Mouse (Mus musculus): ENCODE measurements around the gene Pcid2.

The Pcid2 gene

DNA sequence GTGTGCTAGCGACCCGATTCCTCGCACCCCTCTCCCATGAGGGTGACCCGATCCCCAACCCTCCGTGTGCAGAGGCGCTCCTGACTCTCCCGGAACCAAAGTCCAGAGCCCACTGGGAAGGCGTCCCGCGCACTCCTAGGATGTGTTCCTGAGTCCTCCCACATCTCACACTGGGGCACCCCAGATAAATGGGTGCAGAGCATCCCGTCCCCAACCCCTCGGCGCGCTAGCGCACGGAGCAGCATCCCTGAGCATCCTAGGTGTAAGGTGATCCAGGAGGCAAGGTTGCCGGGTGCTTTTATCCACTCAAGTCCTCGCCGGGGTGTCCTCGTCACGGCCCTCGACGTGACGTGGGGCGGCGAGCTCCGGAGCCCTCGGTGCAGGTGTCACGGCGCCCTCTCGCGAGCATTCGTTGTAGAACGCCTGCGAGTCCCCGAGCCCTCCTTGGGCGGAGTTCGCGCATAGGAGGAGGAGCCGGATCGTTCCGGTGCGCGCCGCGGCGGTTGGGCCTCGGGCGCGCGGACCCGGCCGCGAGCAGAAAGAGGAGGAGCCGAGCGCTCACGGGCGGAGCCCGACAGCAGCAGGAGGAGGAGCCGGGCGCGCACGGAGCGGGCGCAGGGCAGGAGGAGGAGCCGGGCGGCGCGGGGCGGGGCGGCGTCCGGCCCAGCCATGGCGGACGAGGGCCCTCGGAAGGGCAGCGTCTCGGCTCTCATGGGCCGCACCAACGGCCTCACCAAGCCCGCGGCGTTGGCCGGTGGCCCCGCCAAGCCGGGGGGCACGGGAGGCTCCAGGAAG, at the start of gene Pcid2, which contains the start of gene Cul4a:
TSS of gene Pcid2 (minus strand) at position 373 of the 795 bp plus-strand sequence.
TSS of gene Cul4a (plus strand) at position 535 of the 795 bp plus-strand sequence.
- DNase-seq (ENCODE audit: low read depth), result peak; percentile 95

DNA sequence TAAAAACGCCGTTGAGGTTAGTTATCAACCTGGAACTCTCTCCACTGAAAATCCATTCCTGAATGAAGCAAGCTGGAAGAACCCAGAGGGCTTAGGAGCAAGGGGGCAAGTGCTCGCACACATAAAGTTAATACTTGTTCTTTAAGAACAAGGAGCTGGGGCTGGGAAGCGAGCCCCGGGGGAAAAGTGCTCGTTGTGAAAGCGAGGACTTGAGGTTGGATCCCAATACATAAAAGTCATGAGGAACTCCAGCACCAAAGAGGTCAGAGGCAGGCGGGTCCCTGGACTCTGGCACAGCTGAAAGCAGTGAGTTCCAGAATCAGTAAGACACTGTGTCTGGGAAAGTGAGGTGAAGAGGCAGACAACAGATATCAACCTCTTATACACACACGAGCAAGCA, 48.8 kb upstream of the Pcid2 start:
- DNase-seq (ENCODE audit: low read depth), result no peak

DNA sequence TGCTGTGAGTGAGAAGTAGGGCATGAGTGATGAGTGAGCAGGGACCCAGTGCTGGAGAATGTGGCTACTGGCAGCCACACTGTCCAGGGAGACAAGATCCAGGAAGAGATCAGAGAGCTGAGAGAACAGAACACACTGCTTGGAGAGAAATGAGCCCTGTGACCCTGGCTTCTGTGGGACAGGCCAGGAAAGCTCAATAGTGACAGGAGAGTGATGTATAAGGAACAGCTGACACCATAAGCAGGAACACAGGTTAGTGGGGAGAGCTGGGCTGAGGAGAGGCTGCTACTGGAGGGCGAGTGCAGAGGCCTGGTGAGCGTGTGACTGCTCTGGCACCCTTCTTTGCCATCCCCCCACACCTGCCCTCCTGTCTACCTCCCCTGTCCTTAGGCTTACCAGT, 45.7 kb upstream of the Pcid2 start:
- DNase-seq (ENCODE audit: low read depth), result no peak

DNA sequence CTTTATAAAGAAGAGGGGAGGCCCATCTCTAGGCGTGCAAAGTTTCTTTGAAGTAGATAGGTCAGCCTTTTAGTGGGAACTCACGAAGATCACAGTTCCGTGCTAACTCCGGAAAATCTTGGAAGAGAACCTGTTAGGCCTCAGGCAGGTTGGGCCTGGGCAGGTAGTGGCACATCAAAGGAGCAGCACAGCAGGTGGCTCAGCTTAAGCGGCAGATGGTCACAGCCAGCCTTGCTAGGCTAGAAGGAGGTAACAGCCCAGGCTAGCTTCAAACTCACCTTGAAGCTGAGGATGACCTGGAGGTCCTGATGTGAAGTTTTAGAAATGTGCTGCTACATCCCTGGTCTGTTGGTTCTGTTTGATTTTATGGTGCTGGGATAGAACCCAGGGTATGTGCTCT, 44.6 kb upstream of the Pcid2 start:
- DNase-seq (ENCODE audit: low read depth), result no peak

DNA sequence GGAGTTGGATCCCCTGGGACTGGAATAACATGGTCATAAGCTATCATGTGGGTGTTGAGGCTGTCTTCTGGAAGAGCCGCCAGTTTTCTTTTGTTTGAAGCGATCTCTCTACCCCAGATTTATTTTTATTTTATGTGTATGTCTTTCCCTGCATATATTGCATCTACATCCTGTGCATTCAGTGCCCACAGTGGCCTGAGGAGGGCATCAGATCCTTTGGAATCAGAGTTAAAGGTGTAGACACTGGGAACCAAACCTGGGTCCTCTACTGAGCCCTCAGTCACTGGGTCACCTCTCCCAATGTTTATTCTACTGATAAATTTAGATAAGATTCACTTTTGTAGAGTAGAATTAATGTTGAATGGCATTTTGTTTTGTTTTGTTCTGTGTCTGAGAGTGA, 44.0 kb upstream of the Pcid2 start:
- no peak for DNase-seq (ENCODE audit: low read depth)

DNA sequence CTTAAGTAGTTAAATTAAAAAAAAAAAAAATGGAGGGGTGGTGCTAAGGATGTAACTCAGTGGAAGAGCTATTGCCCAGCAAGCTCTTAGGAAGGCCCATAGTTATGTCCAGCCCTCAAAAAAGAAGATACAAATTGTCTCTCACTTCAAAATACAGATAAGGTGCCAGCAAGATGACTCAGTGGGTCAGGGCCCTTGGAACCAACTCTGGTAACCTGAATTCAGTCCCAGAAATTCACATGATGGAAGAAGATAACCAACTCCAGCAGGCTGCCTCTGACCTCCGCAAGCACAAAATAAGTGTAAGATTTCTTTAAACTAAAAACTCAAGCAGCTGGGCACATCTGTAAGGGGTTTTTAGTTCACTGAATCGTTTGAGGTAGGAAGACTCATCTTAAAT, 43.2 kb upstream of the Pcid2 start:
- DNase-seq (ENCODE audit: low read depth), result no peak

DNA sequence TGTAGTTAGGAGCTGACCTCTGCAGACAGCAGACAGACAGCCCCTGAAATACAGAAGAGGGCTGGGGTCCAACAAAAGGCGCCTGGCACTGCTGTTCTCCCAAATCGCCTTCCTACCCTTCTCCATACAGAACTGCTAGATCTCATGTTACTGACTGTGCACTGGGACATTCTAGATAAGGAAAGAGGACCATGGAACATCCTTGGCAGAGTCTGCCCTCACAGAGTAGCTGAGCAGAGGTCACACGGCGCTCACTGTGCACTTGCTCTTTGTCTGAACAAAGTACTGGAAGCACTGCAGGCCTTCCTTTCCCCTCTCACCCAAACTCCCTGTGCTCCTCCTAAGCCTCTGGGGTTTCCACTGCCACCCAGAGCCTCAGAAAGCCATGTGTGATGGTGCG, 36.4 kb upstream of the Pcid2 start:
- no peak for DNase-seq (ENCODE audit: low read depth)

DNA sequence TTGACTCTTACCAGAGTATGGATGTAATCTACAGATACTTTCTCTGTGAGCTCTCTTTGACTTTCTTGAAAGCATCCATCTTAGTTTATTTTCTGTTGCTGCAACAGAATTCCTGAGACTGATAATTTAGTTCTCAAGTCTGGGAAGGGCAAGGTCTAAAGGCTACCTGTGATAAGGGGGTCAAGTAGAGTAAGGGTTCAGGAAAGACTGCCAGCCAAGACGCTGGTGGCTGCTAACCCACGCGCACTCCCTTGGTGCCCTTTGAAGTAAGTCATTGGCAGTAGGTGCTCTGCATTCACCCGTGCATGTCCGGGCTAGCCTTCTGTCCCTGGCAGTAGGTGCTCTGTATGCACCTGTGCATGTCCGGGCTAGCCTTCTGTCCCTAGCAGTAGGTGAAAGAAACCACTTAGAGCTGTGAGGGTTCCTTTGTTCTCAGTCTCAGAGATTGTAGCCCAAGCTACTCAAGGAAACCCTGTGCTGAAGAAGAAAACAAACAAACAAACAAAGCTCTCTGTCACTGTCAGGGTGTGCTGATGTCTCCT, 34.5 kb upstream of the Pcid2 start:
- DNase-seq (ENCODE audit: low read depth), result no peak

DNA sequence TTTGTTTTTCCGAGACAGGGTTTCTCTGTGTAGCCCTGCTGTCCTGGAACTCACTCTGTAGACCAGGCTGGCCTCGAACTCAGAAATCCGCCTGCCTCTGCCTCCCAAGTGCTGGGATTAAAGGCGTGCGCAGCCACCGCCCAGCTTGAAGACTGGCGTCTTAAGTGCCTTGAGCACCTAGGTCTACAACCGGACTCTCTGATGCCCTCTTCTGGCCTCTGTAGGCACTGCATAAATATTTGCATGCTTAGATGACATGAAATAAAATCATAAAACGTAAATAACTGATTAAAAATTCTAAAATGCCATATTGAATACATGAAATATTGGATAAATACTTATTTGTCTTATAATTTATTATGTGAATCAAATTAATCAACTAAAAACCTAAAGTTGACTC, 27.0 kb upstream of the Pcid2 start:
- DNase-seq (ENCODE audit: low read depth), result peak; percentile 73

DNA sequence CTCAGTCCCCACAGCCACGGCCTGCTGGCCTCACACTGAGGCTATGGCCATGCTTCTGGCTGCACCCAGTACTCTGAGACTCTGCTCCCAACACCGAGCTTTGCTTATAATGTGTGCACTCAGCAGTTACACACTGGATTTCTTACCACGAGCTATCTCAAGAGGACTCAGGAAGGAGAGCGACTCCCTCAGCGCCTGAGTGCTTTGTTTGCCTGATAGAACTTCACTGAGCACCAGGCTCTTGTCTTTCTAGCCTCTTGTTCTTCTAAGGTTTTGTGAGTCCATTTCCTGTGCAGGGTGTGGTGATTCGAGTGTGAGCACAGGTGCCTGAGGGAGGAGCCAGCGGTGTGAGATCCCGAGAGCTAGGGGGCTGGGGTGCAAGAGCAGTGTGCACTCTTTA, 19.6 kb upstream of the Pcid2 start:
- DNase-seq (ENCODE audit: low read depth), result no peak

DNA sequence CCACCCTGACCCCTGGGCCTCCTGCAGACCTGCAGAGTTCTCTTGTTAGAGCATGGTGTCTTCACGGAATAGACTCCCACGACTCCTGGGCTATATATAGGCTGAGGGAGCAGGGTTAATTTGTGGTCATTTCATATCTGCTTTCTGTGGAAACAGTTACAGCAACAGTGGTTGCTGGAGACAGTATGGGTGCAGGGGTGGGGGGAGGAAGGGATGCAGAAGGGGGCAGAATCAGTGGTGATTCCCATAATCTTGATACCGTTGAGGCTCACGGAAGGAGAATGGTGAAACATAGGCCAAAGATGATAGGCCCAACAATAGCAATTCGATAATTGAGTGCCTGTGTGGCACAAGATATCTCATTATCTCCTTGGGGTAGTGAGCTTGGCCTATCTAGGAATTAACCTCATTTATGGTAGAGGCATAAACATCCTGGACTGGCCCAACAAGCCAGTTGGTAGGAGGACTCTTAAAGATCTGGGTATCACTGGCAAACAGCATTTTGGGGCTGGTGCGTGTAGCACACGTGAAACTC, 17.7 kb upstream of the Pcid2 start:
- no peak for DNase-seq (ENCODE audit: low read depth)

DNA sequence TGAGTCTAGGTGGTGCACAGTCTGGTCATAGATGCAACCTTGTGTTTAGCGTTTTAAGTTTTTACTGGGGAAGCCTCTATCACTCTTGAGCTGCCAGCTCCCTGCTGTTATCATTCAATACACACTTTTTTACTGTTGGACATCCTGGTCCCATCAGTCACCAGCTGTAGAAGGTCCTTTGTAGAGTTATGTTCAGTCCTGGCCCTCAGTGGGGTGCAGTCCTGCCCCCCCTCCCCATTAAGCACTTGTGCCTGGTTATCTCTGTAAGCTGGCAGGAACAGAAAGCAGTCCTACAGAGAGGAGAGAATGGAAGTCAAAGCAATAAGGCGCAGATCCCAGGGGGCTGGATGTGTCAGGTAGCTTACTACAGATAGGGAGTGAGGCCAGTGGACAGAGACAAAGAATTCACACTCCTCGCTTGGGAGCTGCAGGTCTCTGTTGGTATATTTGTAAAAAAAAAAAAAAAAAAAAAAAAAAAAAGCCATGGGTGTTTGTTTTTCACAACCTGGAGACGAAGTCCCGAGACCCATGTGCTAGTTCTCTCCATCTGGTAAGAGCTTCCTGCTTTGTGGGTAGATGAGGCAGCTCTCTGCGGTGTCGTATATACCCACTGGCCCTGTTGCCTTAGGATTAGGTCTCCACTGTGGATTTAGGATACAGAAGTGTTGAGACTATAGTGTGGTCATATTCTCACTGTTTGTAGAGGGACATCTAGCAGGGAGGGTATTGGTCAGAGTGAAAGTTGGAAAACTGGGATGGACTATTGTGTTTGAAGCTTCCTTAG, 15.8 kb upstream of the Pcid2 start:
- peak; percentile 63 for DNase-seq (ENCODE audit: low read depth)

DNA sequence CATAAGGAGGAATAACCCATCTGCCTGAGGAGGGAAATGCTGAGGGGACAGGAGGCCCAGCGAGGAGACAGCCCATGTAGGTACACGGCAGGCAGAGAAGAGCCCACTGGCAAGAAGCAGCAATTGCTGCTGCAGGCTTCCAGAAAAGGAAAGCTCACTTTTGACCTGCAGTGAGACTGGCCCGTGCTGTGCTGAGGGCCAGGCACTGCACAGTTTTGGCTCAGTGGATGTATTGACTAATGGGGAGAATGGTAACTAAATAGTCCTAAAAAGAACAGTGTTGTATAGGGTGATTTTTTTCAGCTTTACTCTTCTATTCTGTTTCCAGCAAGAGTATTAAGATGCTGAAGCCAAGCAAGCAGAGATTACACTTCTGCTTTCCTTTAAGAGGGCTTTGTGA, 13.3 kb upstream of the Pcid2 start:
- DNase-seq (ENCODE audit: low read depth), result no peak

DNA sequence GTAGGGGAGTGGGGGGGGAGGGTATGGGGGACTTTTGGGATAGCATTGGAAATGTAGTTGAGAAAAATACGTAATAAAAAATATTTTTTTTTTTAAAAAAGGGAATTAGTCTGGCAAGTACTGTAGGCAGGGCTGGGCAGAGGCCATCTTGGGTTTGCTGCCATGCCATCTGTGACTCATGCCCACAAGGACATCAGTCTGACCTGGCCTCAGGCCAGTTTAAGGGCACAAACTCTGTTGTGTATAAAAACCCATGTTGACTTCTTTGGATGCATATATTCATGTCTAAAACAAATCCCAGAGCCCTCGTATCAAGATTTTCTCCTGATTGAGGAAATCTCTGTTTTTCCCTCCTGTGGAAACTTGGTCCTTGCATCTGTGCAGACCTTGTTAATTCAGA, 11.8 kb upstream of the Pcid2 start:
- peak; percentile 48 for DNase-seq (ENCODE audit: low read depth)

DNA sequence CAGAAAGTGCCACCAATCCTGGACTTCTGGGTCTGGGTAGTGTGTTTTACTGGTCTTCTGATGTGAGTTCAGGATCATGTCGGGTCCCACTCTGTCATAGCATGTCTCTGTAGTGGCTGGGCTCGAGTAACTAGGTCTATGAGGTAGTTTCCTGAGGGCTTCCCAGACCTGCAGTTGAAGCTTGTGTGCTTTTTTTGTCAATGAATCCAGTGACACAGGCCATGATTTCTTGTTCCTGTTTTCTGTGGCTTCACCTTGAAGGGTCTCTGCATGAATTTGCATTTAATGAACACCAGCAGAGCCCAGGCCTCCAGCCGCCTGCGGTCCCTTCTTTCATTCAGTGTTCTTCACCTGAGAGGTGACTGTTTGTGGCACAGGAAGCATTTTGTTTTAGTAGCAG, 8.0 kb upstream of the Pcid2 start:
- no peak for DNase-seq (ENCODE audit: low read depth)

DNA sequence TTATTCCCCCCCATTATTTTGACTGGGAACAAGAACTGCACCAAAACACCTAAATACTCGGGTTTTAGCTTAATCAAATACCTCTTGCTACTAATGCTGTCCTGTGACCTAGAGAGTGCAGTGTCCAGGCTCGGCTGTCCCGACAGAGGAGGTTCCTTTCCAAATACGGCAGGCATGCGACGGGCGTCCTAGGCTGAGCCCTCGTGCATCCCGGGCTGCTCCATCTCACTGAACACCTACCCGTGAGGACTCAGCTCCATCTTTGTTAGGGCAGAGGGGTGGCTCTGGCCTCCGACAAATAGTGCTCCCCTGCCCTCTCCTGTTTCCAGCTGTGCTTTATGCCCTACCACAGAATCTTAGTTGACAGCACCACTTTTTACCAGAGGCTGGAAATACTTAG, 6.7 kb upstream of the Pcid2 start:
- no peak for DNase-seq (ENCODE audit: low read depth)

DNA sequence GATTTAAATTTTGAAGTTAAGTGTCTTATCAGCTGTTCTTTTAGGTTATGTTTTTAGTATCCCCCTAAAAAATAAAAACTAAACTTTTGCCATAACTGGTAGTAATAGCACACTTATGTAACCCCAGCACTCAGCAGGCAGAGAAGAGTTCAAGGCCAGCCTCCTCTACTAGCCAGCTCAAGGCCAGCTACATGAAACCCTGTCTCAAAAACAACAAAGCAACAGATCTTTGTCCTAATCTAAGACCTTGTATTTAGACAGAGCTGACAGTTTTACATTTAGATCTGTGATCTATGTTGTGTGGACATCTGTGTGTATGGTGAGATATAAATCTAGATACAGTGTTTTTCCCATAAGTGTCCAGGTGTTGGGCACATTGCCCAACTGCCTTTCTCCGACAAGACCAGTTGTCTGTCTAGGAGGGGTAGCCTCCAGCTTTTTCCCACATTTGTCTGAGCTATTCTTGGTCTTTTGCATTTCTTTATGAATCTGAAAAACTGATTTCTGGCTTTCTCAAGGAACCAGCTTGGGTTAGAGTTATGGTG, 4.2 kb upstream of the Pcid2 start:
- DNase-seq (ENCODE audit: low read depth), result no peak

DNA sequence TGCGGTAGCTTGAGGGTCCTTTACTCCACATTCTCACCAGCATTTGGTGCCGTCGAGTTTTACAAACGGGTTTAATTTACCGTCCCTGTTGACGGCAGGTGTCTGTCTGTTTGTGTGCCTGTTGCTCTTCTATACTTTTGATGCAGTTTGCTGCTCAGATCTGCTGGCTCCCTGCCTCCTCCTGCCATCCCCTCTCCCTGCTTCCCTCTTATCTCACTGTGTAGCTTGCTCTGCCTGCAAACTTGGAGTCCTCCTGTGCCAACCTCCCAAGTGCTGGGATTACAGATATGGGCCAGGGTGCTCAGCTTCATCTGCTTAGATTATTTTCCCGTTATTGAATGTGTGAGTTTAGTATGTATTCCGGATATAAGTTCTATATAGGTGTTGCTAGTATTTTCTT, 3.7 kb upstream of the Pcid2 start:
- DNase-seq (ENCODE audit: low read depth), result no peak

DNA sequence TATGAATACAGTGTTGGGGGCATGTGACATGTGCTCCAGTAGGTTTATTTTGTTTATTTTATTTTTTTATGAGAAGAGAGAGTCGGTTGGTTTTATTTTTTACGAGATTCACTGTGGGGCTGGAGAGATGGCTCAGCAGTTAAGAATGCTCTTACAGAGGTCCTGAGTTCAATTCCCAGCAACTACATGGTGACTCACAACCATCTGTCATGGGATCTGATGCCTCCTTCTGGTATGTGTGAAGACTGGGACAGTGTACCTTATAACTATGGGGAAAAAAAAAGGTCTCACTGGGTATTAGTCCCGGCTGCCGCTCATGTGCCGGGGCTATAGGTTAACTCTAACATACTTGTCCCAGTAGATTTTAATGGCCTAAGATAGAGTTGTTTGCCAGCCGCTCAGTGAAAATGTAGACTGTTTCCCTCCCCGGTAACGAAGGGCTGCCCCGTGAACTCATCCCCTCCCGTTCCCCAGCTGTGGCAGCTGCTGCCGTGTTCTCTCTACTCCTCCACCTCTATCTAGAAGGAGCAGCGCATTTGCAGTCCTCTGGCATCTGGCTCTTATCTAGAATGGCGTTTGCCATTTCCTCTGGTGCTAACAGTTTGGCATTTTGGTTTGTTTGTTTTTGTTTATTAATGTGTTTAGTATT, 2.9 kb upstream of the Pcid2 start:
- no peak for DNase-seq (ENCODE audit: low read depth)

DNA sequence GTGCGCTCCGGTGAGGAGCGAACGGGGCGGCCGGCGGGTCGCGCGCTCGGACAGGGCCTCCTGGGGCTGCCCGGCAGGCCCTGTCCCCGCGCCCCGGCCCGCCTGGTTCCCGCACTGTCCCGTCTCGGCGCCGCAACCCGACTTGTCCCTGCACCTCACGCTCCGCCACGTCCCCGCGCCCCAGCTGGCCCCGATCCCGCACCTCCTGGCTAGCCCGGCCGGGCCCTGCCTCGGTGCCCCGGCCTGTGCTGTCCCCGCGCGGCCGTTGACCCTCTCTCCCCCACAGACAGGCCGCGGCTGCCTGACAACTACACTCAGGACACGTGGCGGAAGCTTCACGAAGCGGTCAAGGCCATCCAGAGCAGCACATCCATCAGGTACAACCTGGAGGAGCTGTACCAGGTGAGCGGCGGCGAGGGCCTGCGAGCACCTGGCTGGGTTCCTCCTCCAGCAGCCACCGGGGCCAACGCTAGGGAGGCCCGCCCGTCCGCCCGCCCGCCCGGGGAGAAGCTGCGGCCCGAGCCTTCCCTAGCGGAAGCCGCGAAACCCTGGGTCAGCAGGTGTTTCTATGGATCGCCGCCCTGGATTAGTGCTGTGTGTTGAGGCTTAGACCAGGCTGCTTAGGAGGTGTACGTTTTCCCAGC, 771 bp upstream of the Pcid2 start:
- DNase-seq (ENCODE audit: low read depth), result peak; percentile 37

DNA sequence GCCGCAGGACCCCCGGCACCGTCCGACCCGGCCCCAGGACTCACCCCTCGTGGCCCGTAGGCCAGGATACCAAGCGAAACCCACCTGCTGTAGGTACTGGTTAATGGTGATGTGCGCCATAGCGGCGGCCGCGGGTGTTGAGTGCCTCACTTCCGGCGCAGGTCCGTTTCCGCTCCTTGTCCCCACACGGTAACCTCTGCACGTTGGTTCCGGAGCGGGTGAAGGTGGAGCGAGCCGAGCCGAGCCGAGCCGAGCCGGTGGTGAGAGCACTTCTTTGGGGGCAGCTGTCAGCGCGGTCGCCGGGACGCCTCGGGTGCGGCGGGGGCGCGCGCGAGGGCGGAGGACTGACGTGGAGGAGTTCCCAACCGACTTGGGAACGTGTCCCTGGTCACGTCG, 570 bp downstream of the Pcid2 start:
- peak; percentile 88 for DNase-seq (ENCODE audit: low read depth)

DNA sequence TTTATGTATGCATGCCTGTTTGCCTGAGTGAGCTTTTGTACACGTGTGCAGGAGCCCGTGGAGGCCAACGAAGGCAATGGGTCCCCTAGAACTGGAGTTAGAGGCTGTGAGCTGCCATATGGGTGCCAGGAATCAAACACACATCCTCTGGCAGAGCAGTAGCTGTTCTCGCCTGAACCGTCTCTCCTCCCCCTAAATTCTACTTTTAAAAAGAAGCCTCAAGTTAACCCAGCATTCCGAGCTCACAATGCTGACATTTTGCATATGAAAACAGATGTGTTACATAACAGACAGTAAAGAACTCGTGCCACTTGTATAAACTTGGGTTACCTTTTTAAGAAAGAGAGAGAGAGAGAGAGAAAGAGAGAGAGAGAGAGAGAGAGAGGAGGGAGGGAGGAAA, 27.7 kb downstream of the Pcid2 start:
- DNase-seq (ENCODE audit: low read depth), result no peak
